Mouse (Mus musculus) gastrocnemius, postnatal 10 days (tissue): Measurements from ENCODE around the gene Gm17079. TPM values are rescaled to one million over a fixed set of nuclear protein-coding genes. Genes with fewer than 3 reads are reported as not detected.
"Not testable (repeated sequence)": the region's sequence is repeated elsewhere in the genome, so short reads cannot be mapped to it uniquely, and the experiment has no call there.

ENCODE experiments used
- DNase-seq: peaks from one replicate; pipeline ENCODE4 v3.0.0; 2021; ENCODE audit warnings: mixed read lengths
- long read RNA-seq, 2 experiments: library from polyadenylated mRNA; stranded (forward); transcript quantifications; one replicate each; pipeline ENCODE4 v2.0.0; 2021
- total RNA-seq, 2 experiments: library from RNA; stranded (reverse); gene quantifications; 2 replicates each; pipeline ENCODE4 v1.2.3; 2021

Gene Gm17079
- not detected for total RNA-seq
- long read RNA-seq, experiment 1: 0 reads
- long read RNA-seq, experiment 2: 0 reads

- DNase-seq: not testable (repeated sequence)
Measured at GRCm38 (mm10) chr14:51695368-51695767, at the start of gene Gm17079. Gm17079 (minus strand) TSS chr14:51695468.

DNA sequence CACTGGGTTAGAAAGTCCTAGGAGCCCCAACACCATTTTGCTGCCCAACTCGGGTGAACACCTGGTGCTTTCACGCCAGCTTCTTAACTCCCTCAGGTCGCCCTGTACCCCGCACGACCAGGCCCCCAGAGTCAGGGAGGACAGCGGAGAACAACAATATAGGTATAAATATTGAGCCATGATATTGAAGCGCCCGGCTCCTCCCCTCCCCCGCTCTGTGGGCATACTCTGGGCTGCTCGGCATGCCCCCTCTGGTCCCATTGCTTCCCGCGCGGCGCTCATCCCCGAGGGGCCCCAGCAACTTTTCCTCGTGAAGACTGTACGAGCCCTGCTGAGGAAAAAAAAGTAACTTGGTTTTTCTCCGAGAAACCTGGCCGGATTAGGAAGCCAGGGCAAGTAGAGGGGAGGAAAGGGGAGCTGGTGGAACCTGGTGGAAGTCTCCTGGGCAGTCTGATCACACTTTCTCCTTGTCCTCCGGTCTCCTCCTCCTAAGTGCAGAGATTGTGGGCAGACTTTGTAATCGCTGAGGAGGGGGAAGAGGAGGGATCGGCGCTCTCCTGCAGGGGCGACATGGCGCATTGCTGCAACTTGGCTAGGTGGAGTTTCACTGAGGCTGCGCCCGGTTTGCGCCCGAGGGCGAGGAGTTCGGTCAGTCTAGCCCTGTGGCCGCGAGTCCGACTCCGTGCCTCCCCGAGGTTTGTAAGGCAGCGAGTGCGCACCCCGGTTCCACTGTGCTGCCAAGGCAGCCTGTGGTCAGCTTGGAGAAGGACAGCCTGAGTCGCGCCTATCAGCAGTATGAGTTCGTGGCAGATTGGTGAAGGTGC is 45.3 kb upstream of the Gm17079 start:
- no peak for DNase-seq

- DNase-seq: no peak
Measured at GRCm38 (mm10) chr14:51739150-51739993, 44.1 kb upstream of the Gm17079 start.

GRCm38 (mm10) chr14:51738411-51739149 is 43.3 kb upstream of the Gm17079 start:
- DNase-seq: no peak

DNA sequence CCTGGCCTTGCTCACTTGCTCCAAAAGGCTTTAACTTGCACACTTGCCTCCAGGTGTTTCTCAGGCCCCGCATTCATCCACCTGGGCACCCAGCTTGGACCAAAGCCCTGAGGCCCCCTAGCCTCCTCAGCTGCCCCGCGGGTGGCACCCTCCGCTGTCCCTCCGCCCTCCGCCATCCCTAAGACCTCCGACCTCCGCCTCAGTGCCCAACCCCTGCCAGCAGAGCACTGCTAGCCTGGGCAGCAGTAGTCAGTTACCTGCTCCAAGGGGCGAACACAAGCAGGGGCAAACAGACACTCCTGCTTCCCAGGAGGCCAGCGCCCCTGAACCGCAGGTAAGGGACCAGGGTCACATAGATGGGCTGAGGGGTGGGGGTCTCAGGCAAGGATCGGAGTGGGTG is 42.7 kb upstream of the Gm17079 start:
- DNase-seq: no peak

- DNase-seq: no peak
Measured at GRCm38 (mm10) chr14:51717083-51717482, 21.8 kb upstream of the Gm17079 start, which contains the start of gene Gm5800. Gm5800 (minus strand) TSS chr14:51717183.

DNA sequence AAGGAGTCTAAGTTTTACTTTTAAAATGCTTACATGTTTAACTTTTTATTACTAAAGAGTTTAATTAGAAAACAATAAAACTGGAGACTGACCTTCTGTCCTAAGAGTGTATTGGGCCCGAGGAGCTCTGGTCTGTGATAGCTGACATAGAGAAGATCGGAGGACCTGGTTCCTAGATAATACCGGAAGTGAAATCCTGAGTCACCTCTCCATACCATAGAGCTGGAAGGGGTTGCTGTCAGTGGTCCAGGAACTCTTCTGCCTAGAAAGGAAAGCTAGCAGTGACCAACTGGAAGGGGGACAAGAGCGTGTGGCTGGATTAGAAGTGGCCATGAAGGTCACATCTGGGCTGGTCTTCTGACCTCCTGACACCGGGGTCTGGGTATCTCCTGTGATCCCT is 18.0 kb downstream of the Gm17079 start:
- DNase-seq: no peak

Other genes starting within 250 kb of the Gm17079 start
- not detected for gene Vmn2r89, start 243.6 kb downstream of the Gm17079 start, total RNA-seq
- gene Gm5622, start 142.7 kb downstream of the Gm17079 start, total RNA-seq: not detected
- not detected for gene Gm17175, start 121.4 kb downstream of the Gm17079 start, total RNA-seq
- not detected for gene Gm17174, start 103.3 kb downstream of the Gm17079 start, total RNA-seq
- not detected for gene Gm17078, start 84.2 kb downstream of the Gm17079 start, total RNA-seq
- gene Gm4181, start 59.8 kb downstream of the Gm17079 start, total RNA-seq: not detected
- gene Gm5800, start 21.7 kb upstream of the Gm17079 start, total RNA-seq: not detected
- not detected for gene Ang4, start 78.1 kb upstream of the Gm17079 start, total RNA-seq
- not detected for gene AY358078, start 104.6 kb upstream of the Gm17079 start, total RNA-seq
- not detected for gene Ear6, start 158.2 kb upstream of the Gm17079 start, total RNA-seq
- gene Mettl17, start 189.4 kb upstream of the Gm17079 start, total RNA-seq: 10 to 100 TPM; 11.1 to 14.9 TPM
- gene Slc39a2, start 197.4 kb upstream of the Gm17079 start, total RNA-seq: under 1 TPM; 0.45 to 0.68 TPM
- gene Ndrg2, start 218.7 kb upstream of the Gm17079 start, total RNA-seq: 100 to 1,000 TPM; 700 to 765 TPM
- gene Tppp2, start 223.0 kb upstream of the Gm17079 start, total RNA-seq: not detected
- gene Rnase13, start 227.3 kb upstream of the Gm17079 start, total RNA-seq: not detected